Mouse (Mus musculus): ENCODE results near the gene Bach1.

DNA sequence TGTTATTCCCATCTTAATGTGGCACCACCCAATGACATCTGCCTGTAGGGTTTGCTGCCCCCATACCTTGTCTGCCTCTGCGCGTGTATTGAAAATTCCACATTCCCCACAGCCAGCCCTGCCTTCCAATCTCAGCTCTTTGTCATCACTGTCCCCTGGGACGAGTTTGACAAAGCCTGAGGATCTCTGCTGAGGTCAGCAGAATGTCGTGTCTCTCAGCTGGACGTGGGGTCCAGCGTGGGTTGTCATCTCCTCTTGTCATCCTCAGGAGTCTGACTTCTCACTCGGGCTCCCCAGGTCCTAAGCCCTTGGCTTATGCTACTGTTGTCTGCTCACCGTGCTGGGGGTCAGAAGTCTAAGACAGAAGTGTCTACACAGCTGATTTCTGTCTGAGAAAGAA, 46.4 kb upstream of the Bach1 start:
- TF ChIP-seq CTCF (conservative IDR thresholded peaks at IDR 0.05 in 1 of 2, IDR thresholded peaks at IDR 0.05 in 1 of 2; ENCODE audit: low read depth in 2 of 2, low read length in 2 of 2), result no peak
- no peak for TF ChIP-seq USF2 (conservative IDR thresholded peaks at IDR 0.05; ENCODE audit: low read depth, low read length)
- no peak for TF ChIP-seq TCF12 (IDR thresholded peaks at IDR 0.05; ENCODE audit: low read depth, low read length)
- no peak for TF ChIP-seq POLR2A (IDR thresholded peaks at IDR 0.05; ENCODE audit: low read depth, low read length)
- TF ChIP-seq USF1 (IDR thresholded peaks at IDR 0.05; ENCODE audit: low read depth, low read length), result no peak
- no peak for TF ChIP-seq EP300 (IDR thresholded peaks at IDR 0.05; ENCODE audit: low read length)
- TF ChIP-seq ZKSCAN1 (IDR thresholded peaks at IDR 0.05; ENCODE audit: borderline replicate concordance, low read depth, low read length), result no peak

All from CH12.LX (cell line).